16 mouse cellular contexts compared by ENCODE assay signal in genomic region chr8:71984601-71985000, GRCm38 (mm10). TPM values are rescaled to one million over a fixed set of nuclear protein-coding genes. Genes with fewer than 3 reads are reported as not detected.
DNase-seq lines count a peak whose midpoint lies in the region; ATAC-seq and TF ChIP-seq lines count a peak whose summit lies in the region.
"Had no signal": no experiment of that assay in that cellular context is flagged by ENCODE, and none has a peak within 500 bp of the region (broad histone marks: within the 10 kb centered on the region; RNA-seq: fewer than 3 reads in every experiment).

No protein-coding gene starts in this region.

- H3K9ac ChIP-seq in forebrain, embryonic 14.5 days (ENCODE audit: low read length): no peak overlapping the region
- no peak overlapping the region for H3K9ac ChIP-seq in forebrain, embryonic 12.5 days
- no peak overlapping the region for H3K9ac ChIP-seq in kidney, postnatal 0 days (ENCODE audit: low read depth, low read length)
- H3K9ac ChIP-seq in embryonic facial prominence, embryonic 14.5 days (ENCODE audit: low read depth, low read length): no peak overlapping the region
- H3K9ac ChIP-seq: embryonic facial prominence, embryonic 13.5 days; limb, embryonic 12.5 days had no signal

- no peak overlapping the region for H3K4me2 ChIP-seq in forebrain, embryonic 14.5 days (ENCODE audit: low read length)
- no peak overlapping the region for H3K4me2 ChIP-seq in forebrain, embryonic 12.5 days
- H3K4me2 ChIP-seq in kidney, postnatal 0 days (ENCODE audit: low read length): no peak overlapping the region
- H3K4me2 ChIP-seq in embryonic facial prominence, embryonic 14.5 days (ENCODE audit: low read depth, low read length): no peak overlapping the region
- H3K4me2 ChIP-seq: embryonic facial prominence, embryonic 13.5 days; limb, embryonic 12.5 days had no signal

- peak; percentile 53 for DNase-seq in forebrain, embryonic 14.5 days (ENCODE audit: low spot score)
- peak; percentile 76 for DNase-seq in kidney, postnatal 0 days (ENCODE audit: low spot score)
- DNase-seq in kidney, postnatal 36 days: no peak
- peak; percentile 73 for DNase-seq in ES-CJ7 (ENCODE audit: low read depth, low spot score)
- peak; percentile 30 for DNase-seq in embryonic facial prominence, embryonic 14.5 days (ENCODE audit: low spot score)
- DNase-seq: heart, postnatal 14 days; kidney, postnatal 25 days; right cerebral cortex, adult 18-20 months; thymus, postnatal 14 days had no signal

- 56% methylated on average over 4 of the region's 4 CpGs for WGBS in forebrain, embryonic 14.5 days
- 61% methylated on average over 4 of the region's 4 CpGs for WGBS in forebrain, embryonic 12.5 days
- WGBS in kidney, postnatal 0 days: 58% methylated on average over 4 of the region's 4 CpGs
- WGBS in embryonic facial prominence, embryonic 14.5 days: 48% methylated on average over 4 of the region's 4 CpGs

- H3K4me3 ChIP-seq in forebrain, embryonic 14.5 days (ENCODE audit: low read depth, low read length): no peak overlapping the region
- no peak overlapping the region for H3K4me3 ChIP-seq in forebrain, embryonic 12.5 days (replicated peaks)
- H3K4me3 ChIP-seq in kidney, postnatal 0 days (replicated peaks; ENCODE audit: low read depth, low read length): no peak overlapping the region
- no peak overlapping the region for H3K4me3 ChIP-seq in embryonic facial prominence, embryonic 14.5 days (ENCODE audit: low read depth, low read length)
- H3K4me3 ChIP-seq: embryonic facial prominence, embryonic 13.5 days; limb, embryonic 12.5 days had no signal

- no peaks in the 10 kb centered on the region for H3K4me1 ChIP-seq in forebrain, embryonic 14.5 days (ENCODE audit: control insufficient read depth, insufficient read depth, low read length)
- peaks cover 8% of the 10 kb centered on the region for H3K4me1 ChIP-seq in forebrain, embryonic 12.5 days
- no peaks in the 10 kb centered on the region for H3K4me1 ChIP-seq in kidney, postnatal 0 days (replicated peaks; ENCODE audit: insufficient read depth, low read length)
- no peaks in the 10 kb centered on the region for H3K4me1 ChIP-seq in embryonic facial prominence, embryonic 14.5 days (ENCODE audit: control insufficient read depth, insufficient read depth, low read length)
- H3K4me1 ChIP-seq: embryonic facial prominence, embryonic 13.5 days had no signal

- no peaks in the 10 kb centered on the region for H3K9me3 ChIP-seq in forebrain, embryonic 14.5 days (replicated peaks; ENCODE audit: control insufficient read depth, low read length)
- H3K9me3 ChIP-seq in forebrain, embryonic 12.5 days: no peaks in the 10 kb centered on the region
- no peaks in the 10 kb centered on the region for H3K9me3 ChIP-seq in kidney, postnatal 0 days (replicated peaks; ENCODE audit: low read length)
- no peaks in the 10 kb centered on the region for H3K9me3 ChIP-seq in embryonic facial prominence, embryonic 14.5 days (ENCODE audit: control insufficient read depth, low read length)
- H3K9me3 ChIP-seq: embryonic facial prominence, embryonic 13.5 days; limb, embryonic 12.5 days had no signal

- no peak overlapping the region for H3K27ac ChIP-seq in forebrain, embryonic 14.5 days (ENCODE audit: low read depth, low read length)
- no peak overlapping the region for H3K27ac ChIP-seq in forebrain, embryonic 12.5 days
- no peak overlapping the region for H3K27ac ChIP-seq in kidney, postnatal 0 days
- H3K27ac ChIP-seq in embryonic facial prominence, embryonic 14.5 days (replicated peaks; ENCODE audit: low read depth, low read length): no peak overlapping the region
- H3K27ac ChIP-seq: embryonic facial prominence, embryonic 13.5 days; limb, embryonic 12.5 days; macrophage had no signal

- ATAC-seq in forebrain, embryonic 14.5 days: no peak
- no peak; the same call in 1 of the 2 replicates for ATAC-seq in forebrain, embryonic 12.5 days (ENCODE audit: low FRiP score)
- no peak for ATAC-seq in kidney, postnatal 0 days (replicated peaks; ENCODE audit: low FRiP score, low read depth)
- ATAC-seq in embryonic facial prominence, embryonic 14.5 days (ENCODE audit: low read depth): no peak
- no peak for ATAC-seq in monocyte, adult 5-6 weeks (replicated peaks; ENCODE audit: insufficient number of reproducible peaks, low FRiP score, low TSS enrichment, poor library complexity, severe bottlenecking)
- no peak for ATAC-seq in activated CD4-positive, CD25-positive, alpha-beta regulatory T cell, adult 4 months

- H3K36me3 ChIP-seq in forebrain, embryonic 14.5 days (ENCODE audit: control insufficient read depth, insufficient read depth, low read length): no peaks in the 10 kb centered on the region
- no peaks in the 10 kb centered on the region for H3K36me3 ChIP-seq in forebrain, embryonic 12.5 days (replicated peaks)
- no peaks in the 10 kb centered on the region for H3K36me3 ChIP-seq in kidney, postnatal 0 days (ENCODE audit: insufficient read depth, low read length)
- H3K36me3 ChIP-seq in embryonic facial prominence, embryonic 14.5 days (ENCODE audit: control insufficient read depth, insufficient read depth, low read length): no peaks in the 10 kb centered on the region
- H3K36me3 ChIP-seq: embryonic facial prominence, embryonic 13.5 days; limb, embryonic 12.5 days had no signal

- no peaks in the 10 kb centered on the region for H3K27me3 ChIP-seq in forebrain, embryonic 14.5 days (replicated peaks; ENCODE audit: control insufficient read depth, insufficient read depth, low read length)
- H3K27me3 ChIP-seq in forebrain, embryonic 12.5 days: no peaks in the 10 kb centered on the region
- no peaks in the 10 kb centered on the region for H3K27me3 ChIP-seq in kidney, postnatal 0 days (ENCODE audit: insufficient read depth, low read length)
- no peaks in the 10 kb centered on the region for H3K27me3 ChIP-seq in embryonic facial prominence, embryonic 14.5 days (replicated peaks; ENCODE audit: control insufficient read depth, insufficient read depth, low read length)
- H3K27me3 ChIP-seq: embryonic facial prominence, embryonic 13.5 days; limb, embryonic 12.5 days had no signal

- TF ChIP-seq CTCF in kidney, postnatal 0 days (IDR thresholded peaks at IDR 0.05; ENCODE audit: low read depth): peak; percentile 60

RNA-seq across cellular contexts. Expression of gene Cyp4f18, which starts 24.8 kb away (rescaled TPM):
- 0.12 and 0.23 TPM in 2 replicates for polyA plus RNA-seq in forebrain, embryonic 14.5 days (2014; fragmentation: Nextera tagmentation; extraction: Ambion mirVana)
- polyA plus RNA-seq in forebrain, embryonic 12.5 days (2016; fragmentation: Nextera tagmentation; extraction: Ambion mirVana): 0.35 and 1.6 TPM in 2 replicates
- polyA plus RNA-seq in kidney, postnatal 0 days (2015; fragmentation: Nextera tagmentation; extraction: Ambion mirVana): 1.4 and 1.9 TPM in 2 replicates
- polyA plus RNA-seq in embryonic facial prominence, embryonic 14.5 days (2014; fragmentation: Nextera tagmentation; extraction: Ambion mirVana): 1.0 and 1.7 TPM in 2 replicates
- total RNA-seq in monocyte, adult 5-6 weeks (2017): 153 to 273 TPM (median 260 TPM) in 3 replicates
- polyA plus RNA-seq in activated CD4-positive, CD25-positive, alpha-beta regulatory T cell, adult 4 months (2017; shearing (Covaris generic)): 1 to 10 TPM in 1 of 2 experiments, under 1 TPM in 1; 0.71 to 2.9 TPM
- polyA plus RNA-seq: C2C12 had no signal

RNA-seq across cellular contexts. Expression of gene Zfp961, which starts 33.8 kb away (rescaled TPM):
- polyA plus RNA-seq in forebrain, embryonic 14.5 days (2014; fragmentation: Nextera tagmentation; extraction: Ambion mirVana): 26.2 and 27.8 TPM in 2 replicates
- 23.3 and 29.7 TPM in 2 replicates for polyA plus RNA-seq in forebrain, embryonic 12.5 days (2016; fragmentation: Nextera tagmentation; extraction: Ambion mirVana)
- 20.9 and 21.9 TPM in 2 replicates for polyA plus RNA-seq in kidney, postnatal 0 days (2015; fragmentation: Nextera tagmentation; extraction: Ambion mirVana)
- 16.2 and 16.7 TPM in 2 replicates for polyA plus RNA-seq in embryonic facial prominence, embryonic 14.5 days (2014; fragmentation: Nextera tagmentation; extraction: Ambion mirVana)
- total RNA-seq in monocyte, adult 5-6 weeks (2017): 14.6 to 36.2 TPM (median 26.4 TPM) in 3 replicates
- 10 to 100 TPM; 21.1 to 24.2 TPM for polyA plus RNA-seq in activated CD4-positive, CD25-positive, alpha-beta regulatory T cell, adult 4 months (2017; shearing (Covaris generic))

RNA-seq across cellular contexts. Expression of gene Olfr372, which starts 56.4 kb away (rescaled TPM):
- not detected in 2 replicates for polyA plus RNA-seq in forebrain, embryonic 14.5 days (2014; fragmentation: Nextera tagmentation; extraction: Ambion mirVana)
- polyA plus RNA-seq in forebrain, embryonic 12.5 days (2016; fragmentation: Nextera tagmentation; extraction: Ambion mirVana): not detected in 2 replicates
- polyA plus RNA-seq in kidney, postnatal 0 days (2015; fragmentation: Nextera tagmentation; extraction: Ambion mirVana): not detected in 2 replicates
- not detected in 2 replicates for polyA plus RNA-seq in embryonic facial prominence, embryonic 14.5 days (2014; fragmentation: Nextera tagmentation; extraction: Ambion mirVana)
- total RNA-seq in monocyte, adult 5-6 weeks (2017): not detected in 3 replicates
- not detected for polyA plus RNA-seq in activated CD4-positive, CD25-positive, alpha-beta regulatory T cell, adult 4 months (2017; shearing (Covaris generic))
- total RNA-seq: heart, postnatal 14 days had no signal
- polyA plus RNA-seq: C2C12; embryonic facial prominence, embryonic 13.5 days; limb, embryonic 12.5 days; macrophage had no signal

Comparison
In these comparisons a context has a peak if more than half of its experiments do, and no peak if none do; other contexts are left out.
1. DNase-seq: peak in forebrain, embryonic 14.5 days (single experiment), kidney, postnatal 0 days (single experiment), ES-CJ7 (single experiment) and embryonic facial prominence, embryonic 14.5 days (single experiment); none in kidney, postnatal 36 days (0 of 2).